Mouse (Mus musculus) bone marrow macrophage, adult 2 months (primary cell): ENCODE results near the gene Bok. TPM values are rescaled to one million over a fixed set of nuclear protein-coding genes. Genes with fewer than 3 reads are reported as not detected.
"Not testable (repeated sequence)": the region's sequence is repeated elsewhere in the genome, so short reads cannot be mapped to it uniquely, and the experiment has no call there.

Experiments
- H3K27ac ChIP-seq: 2 replicates; pipeline ENCODE4 v1.5.1; 2012; ENCODE audit warnings: low read depth, low read length; ENCODE audit not compliant: insufficient read depth
- H3K4me1 ChIP-seq: 2 replicates; pipeline ENCODE4 v1.6.1; 2012; ENCODE audit warnings: low read length; ENCODE audit not compliant: control insufficient read depth, insufficient read depth
- H3K4me3 ChIP-seq: 2 replicates; pipeline ENCODE4 v1.5.1; 2012; ENCODE audit warnings: mild to moderate bottlenecking, low read length, moderate library complexity; ENCODE audit not compliant: insufficient read depth
- CTCF ChIP-seq: IDR thresholded peaks from 2 replicates; pipeline ENCODE4 v1.5.1; 2012; ENCODE audit warnings: low read depth, mild to moderate bottlenecking, low read length, moderate library complexity
- POLR2A ChIP-seq: IDR thresholded peaks from 2 replicates; pipeline ENCODE4 v1.6.1; 2012; ENCODE audit warnings: mild to moderate bottlenecking, low read depth, low read length, borderline replicate concordance
- polyA plus RNA-seq: library from polyadenylated mRNA; stranded (reverse); fragments of >200 nt; gene quantifications from 2 replicates; pipeline ENCODE4 v1.2.4, GENCODE M21; 2012; ENCODE audit not compliant: missing spikeins, insufficient read depth, insufficient read length

Bok gene
- 0.63 TPM in 1 of 2 replicates, not detected in the other for polyA plus RNA-seq

DNA sequence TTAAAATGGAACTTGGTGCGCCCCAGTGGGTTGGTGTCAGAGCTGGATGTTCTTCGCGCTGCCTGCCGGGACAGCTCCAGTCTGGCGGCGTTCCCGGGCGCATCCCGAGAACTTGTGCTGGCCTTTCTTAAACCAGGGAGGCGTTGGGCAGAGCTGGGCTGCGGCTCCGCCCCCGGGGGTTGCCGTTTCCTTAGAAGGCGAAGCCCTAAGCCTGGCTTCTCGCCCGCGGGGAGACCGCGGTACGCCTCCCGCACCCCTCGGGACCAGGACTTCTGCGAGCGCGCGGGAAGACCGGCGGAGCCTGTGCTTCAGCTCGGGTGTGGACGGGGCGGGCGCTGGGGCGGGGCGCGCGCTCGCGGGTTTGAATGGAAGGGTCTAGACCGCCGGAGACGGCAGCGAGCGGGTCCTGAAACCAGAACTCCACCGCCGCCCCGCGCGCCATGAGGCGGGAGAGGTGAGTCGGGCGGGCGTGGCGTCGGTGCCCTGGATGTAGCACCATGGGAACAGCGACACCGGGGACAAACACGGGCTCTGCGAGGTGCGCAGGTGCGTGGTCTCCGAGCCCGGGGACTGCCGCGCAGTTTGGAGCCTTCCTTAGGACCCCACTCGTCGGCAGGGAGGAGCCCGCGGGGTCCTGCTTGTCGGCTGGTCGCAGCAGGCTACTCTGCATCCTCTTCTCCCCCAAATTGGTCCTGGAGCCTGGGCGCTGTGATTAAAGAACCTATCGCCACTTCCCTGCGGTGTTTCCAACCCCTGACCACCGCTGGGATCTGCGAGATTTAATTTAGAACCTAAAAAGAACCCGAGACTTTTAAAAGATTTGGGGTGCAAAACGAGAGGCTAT, at the start of gene Bok:
Gene Bok, plus strand, starts transcription at position 260 of the 844 bp plus-strand sequence.
- TF ChIP-seq POLR2A, result no peak
- no peak for TF ChIP-seq CTCF
- Histone ChIP-seq H3K4me3 (peak within 1 kb of the TSS; percentile 58), H3K27ac (no peak within 1 kb of the TSS), H3K4me1 (no peaks in the 10 kb centered on the region)

DNA sequence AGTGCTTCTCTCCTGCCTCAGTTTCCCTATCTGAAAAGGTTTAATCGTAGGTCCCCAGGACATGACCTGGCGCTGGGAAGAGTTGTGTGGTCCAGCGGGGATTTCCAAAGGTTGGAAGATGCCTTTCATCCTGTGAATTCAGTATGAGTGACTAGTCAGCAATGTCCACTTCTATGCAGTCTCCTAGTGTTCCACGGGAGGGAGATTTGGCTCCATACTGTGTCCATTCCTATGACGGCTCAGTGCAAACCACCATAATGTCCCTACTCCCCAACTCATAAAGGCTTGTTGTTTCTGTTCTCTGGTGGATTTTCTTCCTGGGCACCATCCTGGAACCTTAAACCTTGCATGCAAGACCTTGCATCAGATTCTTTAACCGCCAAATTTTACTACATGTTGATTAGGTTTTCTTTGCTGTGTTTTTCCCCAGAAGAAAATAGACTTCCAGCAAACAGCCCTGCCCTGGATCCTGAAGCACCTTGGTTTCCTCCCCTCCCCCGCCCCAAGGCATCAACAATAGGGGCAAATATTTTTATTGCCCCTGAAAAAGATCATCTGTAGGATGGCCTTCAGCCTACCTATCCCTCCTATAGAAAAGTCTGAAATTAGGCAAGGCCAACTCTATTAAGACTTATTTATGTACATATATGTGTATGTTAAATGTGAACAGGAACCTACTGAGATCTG, 49.1 kb upstream of the Bok start:
- H3K4me3 ChIP-seq, result peak overlapping the region; percentile 83
- H3K27ac ChIP-seq, result peak overlapping the region; percentile 48
- H3K4me1 ChIP-seq, result peaks cover 14% of the 10 kb centered on the region
- TF ChIP-seq POLR2A (no peak), CTCF (no peak)

DNA sequence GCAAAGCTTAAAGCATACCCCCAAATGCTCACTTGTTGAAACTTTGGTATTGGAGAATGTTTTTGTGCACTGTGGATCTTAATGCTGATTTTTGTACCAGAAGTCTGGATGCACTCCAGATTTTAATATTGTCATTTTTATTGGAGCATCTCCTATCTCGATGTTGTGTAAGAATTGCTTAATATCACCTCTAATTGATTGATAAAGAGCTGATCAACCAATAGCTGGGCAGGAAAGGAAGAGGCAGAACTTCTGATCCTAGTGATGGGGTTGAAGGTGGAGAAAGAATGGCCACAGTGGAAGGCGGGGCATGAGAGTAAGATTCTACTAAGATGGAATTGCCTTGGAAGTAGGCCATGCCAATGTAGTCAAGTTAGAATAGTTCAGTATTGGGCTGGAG, 43.5 kb upstream of the Bok start:
- H3K27ac ChIP-seq, result no peak overlapping the region
- H3K4me3 ChIP-seq, result no peak overlapping the region
- H3K4me1 ChIP-seq, result no peaks in the 10 kb centered on the region
- TF ChIP-seq CTCF, result no peak
- no peak for TF ChIP-seq POLR2A

DNA sequence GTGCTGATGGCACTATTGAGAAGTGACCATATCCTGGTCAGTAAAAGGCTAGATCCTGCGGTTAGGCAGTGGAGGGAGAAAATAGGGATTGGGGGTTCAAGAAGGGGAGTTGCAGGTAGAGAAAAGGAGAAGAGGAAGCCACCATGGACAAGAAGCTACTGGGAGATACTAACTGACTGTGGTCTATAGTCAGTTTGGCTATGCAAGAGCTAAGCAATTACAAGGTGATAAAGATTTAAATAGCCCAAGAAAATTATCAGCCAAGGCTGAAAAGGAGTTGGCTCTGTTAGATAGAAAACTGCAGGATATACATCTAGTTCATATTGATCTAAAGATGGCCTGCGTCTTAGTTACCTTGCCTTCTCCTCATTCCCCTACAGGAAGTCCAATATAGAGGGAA, 42.8 kb upstream of the Bok start:
- no peak for TF ChIP-seq CTCF
- no peak for TF ChIP-seq POLR2A
- H3K27ac ChIP-seq, result no peak overlapping the region
- no peaks in the 10 kb centered on the region for H3K4me1 ChIP-seq
- no peak overlapping the region for H3K4me3 ChIP-seq

DNA sequence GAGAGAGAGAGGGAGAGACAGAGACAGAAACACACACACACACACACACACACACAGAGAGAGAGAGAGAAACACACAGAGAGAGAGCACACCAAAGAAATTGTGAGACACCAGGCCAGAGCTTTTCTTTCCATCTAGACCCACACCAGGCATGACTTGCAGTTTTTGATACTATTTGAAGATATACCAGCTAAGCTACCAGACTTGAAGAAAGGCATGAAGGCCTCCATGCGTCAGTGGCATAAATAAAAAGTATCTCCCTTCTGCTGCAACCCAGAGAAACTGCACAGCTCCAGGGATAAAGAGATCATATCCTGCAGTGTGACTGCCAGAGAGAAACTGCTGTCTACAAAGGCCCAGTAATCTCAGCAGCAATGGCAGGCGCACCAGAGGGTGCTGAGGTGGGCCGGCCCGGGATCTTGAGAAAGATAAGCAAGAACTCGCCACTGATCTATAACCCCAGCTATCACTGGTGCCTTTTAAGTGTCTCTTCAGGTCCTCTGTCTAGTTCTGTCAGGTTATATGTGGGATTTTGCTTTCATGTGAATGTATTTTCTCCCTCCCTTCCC, 35.8 kb upstream of the Bok start:
- H3K27ac ChIP-seq, result no peak overlapping the region
- H3K4me1 ChIP-seq, result peaks cover 10% of the 10 kb centered on the region
- TF ChIP-seq CTCF (no peak), POLR2A (no peak)
- H3K4me3 ChIP-seq, result no peak overlapping the region

DNA sequence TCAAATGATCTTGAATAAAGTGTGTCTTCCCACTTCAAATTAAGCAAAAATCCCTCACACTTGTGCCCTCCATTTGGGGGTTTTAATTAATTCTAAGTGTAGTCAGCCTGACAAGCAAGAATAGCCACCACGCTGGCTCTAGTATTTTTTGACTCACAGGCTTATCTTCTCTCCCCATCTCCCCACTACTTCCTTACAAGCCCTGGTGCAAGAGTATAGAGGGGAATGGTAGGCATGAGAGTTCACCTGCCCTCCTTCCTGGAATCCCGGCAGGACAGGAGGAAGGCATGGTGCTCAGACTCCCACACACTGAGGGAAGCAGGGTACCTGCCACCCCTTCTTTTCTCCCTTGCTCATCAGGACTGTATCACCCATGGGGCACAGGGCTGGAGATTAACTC, 31.2 kb upstream of the Bok start:
- no peak overlapping the region for H3K27ac ChIP-seq
- TF ChIP-seq CTCF (no peak), POLR2A (no peak)
- no peak overlapping the region for H3K4me3 ChIP-seq
- H3K4me1 ChIP-seq, result peaks cover 12% of the 10 kb centered on the region

DNA sequence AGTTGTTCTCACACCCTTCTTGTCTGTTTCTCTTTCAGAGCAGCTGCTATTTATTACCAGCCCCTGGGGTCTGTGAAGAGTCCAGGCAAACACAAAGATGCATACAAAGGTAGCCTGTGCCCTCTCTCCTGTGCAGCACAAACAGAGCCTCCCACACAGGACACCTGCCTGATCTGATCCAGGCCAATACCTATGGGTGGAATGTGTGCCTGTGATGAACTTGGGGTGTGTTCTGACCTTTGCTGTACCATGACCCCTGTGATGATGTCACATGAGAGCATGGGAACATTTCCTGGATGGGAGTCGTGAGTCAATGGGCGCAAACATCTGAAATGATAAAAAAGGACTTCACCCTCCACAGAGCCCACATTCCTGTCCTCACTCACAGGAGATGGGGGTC, 30.7 kb upstream of the Bok start:
- Histone ChIP-seq H3K27ac (no peak overlapping the region), H3K4me3 (no peak overlapping the region), H3K4me1 (peaks cover 12% of the 10 kb centered on the region)
- no peak for TF ChIP-seq CTCF
- TF ChIP-seq POLR2A, result no peak

DNA sequence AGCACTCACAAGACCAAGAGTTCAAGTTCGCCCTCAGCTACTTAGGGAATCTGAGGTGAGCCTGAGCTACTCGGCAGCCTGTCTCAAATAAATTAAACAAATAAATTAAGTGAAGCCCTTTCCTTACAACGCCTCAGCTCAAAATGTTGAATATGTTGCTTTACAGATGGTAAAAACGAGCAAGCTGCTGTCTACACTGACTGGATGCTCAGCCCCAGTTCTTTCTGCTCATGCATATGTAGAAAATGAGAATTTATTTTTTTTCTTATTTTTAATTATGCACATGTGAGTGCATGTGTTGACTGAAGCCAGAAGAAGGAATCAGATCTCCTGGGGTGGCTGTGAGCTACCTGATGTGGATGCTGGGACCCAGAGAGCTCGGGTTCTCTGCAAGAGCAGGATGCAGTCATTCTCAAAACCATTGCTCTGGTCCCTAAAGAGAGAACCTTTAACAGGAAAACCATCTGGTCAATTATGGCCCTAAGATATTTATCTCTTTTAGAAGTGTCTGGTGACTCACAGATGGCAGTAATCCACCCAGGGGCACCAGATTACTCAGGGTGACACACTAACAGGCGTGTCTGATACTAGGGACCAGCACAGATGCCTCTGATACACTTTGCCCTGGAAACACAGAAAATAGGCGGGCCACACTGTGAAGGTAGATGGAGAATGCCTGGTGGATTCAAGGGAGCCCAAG, 29.0 kb upstream of the Bok start:
- no peak for TF ChIP-seq CTCF
- no peak overlapping the region for H3K27ac ChIP-seq
- H3K4me3 ChIP-seq, result no peak overlapping the region
- peaks cover 12% of the 10 kb centered on the region for H3K4me1 ChIP-seq

DNA sequence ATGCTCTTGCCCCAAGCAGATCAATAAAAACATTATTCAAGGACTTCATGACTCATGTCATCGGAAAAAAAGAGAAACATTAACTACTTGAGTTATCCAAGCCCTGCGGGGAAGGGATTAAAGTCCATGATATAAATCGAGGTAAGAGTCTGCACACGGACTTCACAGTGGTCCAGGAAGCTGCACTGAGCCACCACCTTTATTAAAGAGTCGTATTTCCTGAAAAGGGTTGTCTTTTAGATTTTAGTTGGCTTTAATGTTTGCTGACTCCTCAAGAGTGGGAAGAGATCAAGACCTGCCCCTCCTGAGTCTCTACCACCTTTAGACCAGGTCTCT, 28.5 kb upstream of the Bok start:
- Histone ChIP-seq H3K4me3 (no peak overlapping the region), H3K4me1 (peaks cover 12% of the 10 kb centered on the region), H3K27ac (no peak overlapping the region)
- TF ChIP-seq POLR2A (no peak), CTCF (no peak)

DNA sequence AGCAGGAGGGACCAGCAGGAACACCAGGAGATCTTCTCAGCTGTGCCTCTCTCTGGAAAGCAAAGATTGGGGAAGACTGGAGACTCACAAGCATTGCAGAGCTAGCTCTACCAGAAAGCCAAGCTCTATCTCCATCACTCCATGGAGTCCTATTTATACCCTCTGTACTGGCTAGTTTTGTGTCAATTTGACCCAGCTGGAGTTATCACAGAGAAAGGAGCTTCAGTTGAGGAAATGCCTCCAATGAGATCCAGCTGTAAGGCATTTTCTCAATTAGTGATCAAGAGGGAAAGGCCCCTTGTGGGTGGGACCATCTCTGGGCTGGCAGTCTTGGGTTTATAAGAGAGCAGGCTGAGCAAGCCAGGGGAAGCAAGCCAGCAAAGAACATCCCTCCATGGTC, 26.9 kb upstream of the Bok start, which contains the start of gene Stk25:
Gene Stk25, minus strand, starts transcription at position 101 of the 400 bp plus-strand sequence.
- H3K4me3 ChIP-seq, result not testable (repeated sequence)

More for the DNA sequence above, 26.9 kb upstream of the Bok start, which contains the start of gene Stk25:
- not testable (repeated sequence) for H3K27ac ChIP-seq, H3K4me1 ChIP-seq
